Mouse (Mus musculus) midbrain, postnatal 0 days (tissue): ENCODE results near the gene Peak1. TPM values are rescaled to one million over a fixed set of nuclear protein-coding genes. Genes with fewer than 3 reads are reported as not detected.
"Not testable (repeated sequence)": the region's sequence is repeated elsewhere in the genome, so short reads cannot be mapped to it uniquely, and the experiment has no call there.

Experiments
- ATAC-seq: fragments of 200-750 bp; cut with Nextera tagmentation; 2 replicates; pipeline ENCODE4 v1.8.0; 2017; ENCODE audit warnings: moderate number of reproducible peaks, mild to moderate bottlenecking, moderate TSS enrichment, moderate library complexity; ENCODE audit not compliant: low FRiP score
- DNase-seq: peaks from one replicate; pipeline ENCODE4 v3.0.0-alpha.2; 2015; ENCODE audit warnings: low spot score
- H3K27ac ChIP-seq: fragments of 300-500 bp; sonication (generic); 2 replicates; pipeline ENCODE4 v1.5.1; 2014; ENCODE audit warnings: low read depth, mild to moderate bottlenecking, low read length, mixed read lengths
- H3K27me3 ChIP-seq: fragments of 300-500 bp; sonication (generic); 2 replicates; pipeline ENCODE4 v1.6.1; 2014; ENCODE audit warnings: low read length, control low read depth, mixed read lengths; ENCODE audit not compliant: insufficient read depth
- H3K36me3 ChIP-seq: fragments of 300-500 bp; sonication (generic); 2 replicates; pipeline ENCODE4 v1.6.1; 2014; ENCODE audit warnings: low read length, control low read depth, mixed read lengths; ENCODE audit not compliant: insufficient read depth
- H3K4me1 ChIP-seq: fragments of 300-500 bp; sonication (generic); 2 replicates; pipeline ENCODE4 v1.6.1; 2014; ENCODE audit warnings: mild to moderate bottlenecking, control low read depth, antibody characterized with exemption, low read length, mixed read lengths; ENCODE audit not compliant: insufficient read depth
- H3K4me2 ChIP-seq: fragments of 300-500 bp; sonication (generic); 2 replicates; pipeline ENCODE4 v1.6.1; 2014; ENCODE audit warnings: low read depth, mild to moderate bottlenecking, low read length, mixed read lengths; ENCODE audit not compliant: poor library complexity, severe bottlenecking
- H3K4me3 ChIP-seq: fragments of 300-500 bp; sonication (generic); 2 replicates; pipeline ENCODE4 v1.5.1; 2014; ENCODE audit warnings: low read depth, mild to moderate bottlenecking, low read length, moderate library complexity
- H3K9ac ChIP-seq: fragments of 300-500 bp; sonication (generic); replicated peaks from 2 replicates; pipeline ENCODE4 v1.6.1; 2014; ENCODE audit warnings: mild to moderate bottlenecking, low read length, moderate library complexity, mixed read lengths; ENCODE audit not compliant: poor library complexity, severe bottlenecking
- H3K9me3 ChIP-seq: fragments of 300-500 bp; sonication (generic); 2 replicates; pipeline ENCODE4 v1.6.1; 2016; ENCODE audit warnings: low read length, control low read depth
- CTCF ChIP-seq: IDR thresholded peaks from 2 replicates; pipeline ENCODE4 v1.5.1; 2016; ENCODE audit warnings: antibody characterized with exemption, mild to moderate bottlenecking
- WGBS: fragments of 180-500 bp; shearing (Covaris S2); extraction: QIAGEN DNeasy Blood & Tissue Kit; methylation state at CpG from one replicate; pipeline ENCODE4 v1.1.7; 2014; 5-methylcytosine and 5-hydroxymethylcytosine counted together
- polyA plus RNA-seq: library from polyadenylated mRNA; unstranded; fragments of >200 nt; fragmentation: Nextera tagmentation; extraction: Ambion mirVana; gene quantifications from 2 replicates; pipeline ENCODE4 v1.2.1, GENCODE M21; 2015
- total RNA-seq: library from RNA; depleted of rRNA; stranded (reverse); fragments of >200 nt; gene quantifications from 2 replicates; pipeline ENCODE4 v1.2.3, GENCODE M21; 2014

Peak1 gene
- total and polyA plus RNA-seq, 2 experiments from 2014 or later: 2.7 to 5.9 TPM

- H3K27ac ChIP-seq: no peak overlapping the region
- WGBS: 68% methylated on average over 1 of the region's 1 CpGs
- H3K9me3 ChIP-seq: no peaks in the 10 kb centered on the region
- H3K4me3 ChIP-seq: no peak overlapping the region
- H3K9ac ChIP-seq: no peak overlapping the region
- no peaks in the 10 kb centered on the region for H3K27me3 ChIP-seq
- H3K4me2 ChIP-seq: no peak overlapping the region
- ATAC-seq (no peak), DNase-seq (no peak)
- H3K4me1 ChIP-seq: peaks cover 5% of the 10 kb centered on the region; the same call in 1 of the 2 replicates
- no peak for TF ChIP-seq CTCF
- H3K36me3 ChIP-seq: no peaks in the 10 kb centered on the region
Observed at GRCm38 (mm10) chr9:56462606-56463005, 44.7 kb upstream of the Peak1 start.

DNA sequence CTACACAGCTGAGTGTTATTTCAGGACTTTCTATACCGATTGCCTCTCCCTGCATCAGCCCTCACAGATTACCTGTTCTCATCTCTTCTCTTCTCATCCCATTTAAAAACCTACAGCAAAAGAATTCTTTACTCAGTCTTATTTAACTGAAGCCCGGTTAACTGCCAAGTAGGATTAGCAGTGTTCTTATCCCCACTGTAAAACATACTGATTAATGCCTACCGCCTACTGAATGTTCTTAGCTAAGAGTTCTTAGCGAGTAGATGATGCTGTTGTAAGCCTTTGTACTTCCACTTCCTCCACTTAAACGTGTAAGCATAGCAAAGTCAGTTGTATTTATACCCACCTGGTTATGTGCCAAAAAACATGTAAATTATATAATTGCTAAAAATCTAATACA is 43.1 kb upstream of the Peak1 start:
- DNase-seq: no peak
- peaks cover 5% of the 10 kb centered on the region; the same call in 1 of the 2 replicates for H3K4me1 ChIP-seq
- no peaks in the 10 kb centered on the region for H3K9me3 ChIP-seq
- no peak overlapping the region for H3K4me2 ChIP-seq
- H3K27ac ChIP-seq: no peak overlapping the region
- no peaks in the 10 kb centered on the region for H3K27me3 ChIP-seq
- WGBS: 64% methylated on average over 5 of the region's 5 CpGs
- ATAC-seq: no peak
- H3K4me3 ChIP-seq: no peak overlapping the region
- no peak for TF ChIP-seq CTCF
- H3K9ac ChIP-seq: no peak overlapping the region
- H3K36me3 ChIP-seq: no peaks in the 10 kb centered on the region

DNA sequence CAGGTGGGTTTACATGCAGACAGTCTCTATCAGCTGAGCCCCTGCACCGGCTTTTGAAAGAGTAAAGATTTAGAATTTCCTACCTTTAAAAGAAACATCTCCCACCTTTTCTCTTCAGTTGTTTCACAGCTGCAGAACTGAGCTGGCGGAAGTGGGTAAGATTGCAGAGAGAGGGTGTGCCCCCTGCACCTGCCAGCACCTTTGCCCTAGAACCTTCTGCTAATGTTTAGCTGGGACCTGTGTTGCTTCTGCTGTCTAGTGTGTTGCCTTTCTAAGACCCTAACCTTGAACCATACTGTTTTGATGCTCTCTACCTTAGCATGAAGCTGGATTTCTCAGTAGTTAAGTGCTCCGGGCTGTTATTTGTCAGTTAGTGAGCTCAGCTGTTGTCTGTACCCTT is 38.6 kb upstream of the Peak1 start:
- Histone ChIP-seq H3K4me3 (no peak overlapping the region), H3K9me3 (no peaks in the 10 kb centered on the region), H3K4me2 (no peak overlapping the region), H3K9ac (no peak overlapping the region), H3K27ac (no peak overlapping the region), H3K27me3 (no peaks in the 10 kb centered on the region), H3K4me1 (no peaks in the 10 kb centered on the region), H3K36me3 (no peaks in the 10 kb centered on the region)
- no peak for TF ChIP-seq CTCF
- WGBS: 97% methylated on average over 3 of the region's 3 CpGs
- DNase-seq (no peak), ATAC-seq (no peak)

DNA sequence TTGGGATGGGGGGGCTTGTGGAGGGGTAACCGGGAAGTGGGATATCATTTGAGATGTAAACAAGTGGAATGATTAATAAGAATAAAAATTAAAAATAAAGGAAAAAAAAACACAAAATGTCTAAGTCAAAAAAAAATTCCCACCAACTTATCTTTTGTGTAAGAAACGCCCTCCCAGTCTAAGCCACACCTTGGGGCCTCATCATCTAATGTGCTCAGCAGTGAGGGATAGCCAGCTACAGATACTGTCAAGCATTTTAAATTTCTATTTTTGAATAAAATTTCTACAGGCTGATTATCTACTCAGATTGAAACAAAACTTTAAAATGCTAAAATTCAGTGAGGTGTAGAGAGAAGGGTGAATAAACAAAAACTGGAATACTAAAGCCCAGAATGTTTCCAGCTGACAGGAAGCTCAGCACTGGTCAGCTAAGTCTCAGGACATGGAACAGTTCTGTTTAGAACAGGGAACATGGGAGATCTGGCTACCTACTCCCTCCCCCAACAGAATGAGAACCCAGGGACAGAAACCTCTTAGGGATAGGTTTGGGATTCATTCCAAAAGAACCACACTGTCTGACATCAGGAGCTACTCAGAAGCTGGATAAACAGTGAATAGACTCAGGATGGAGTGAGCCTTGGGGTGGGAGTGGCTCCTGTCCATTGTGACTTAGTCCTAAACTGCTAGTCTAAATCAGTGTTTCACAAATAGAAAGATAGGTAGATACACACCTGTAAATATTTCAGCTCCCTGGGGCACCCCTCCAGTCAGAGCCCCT is 35.4 kb upstream of the Peak1 start:
- WGBS: 92% methylated on average over 2 of the region's 2 CpGs

DNA sequence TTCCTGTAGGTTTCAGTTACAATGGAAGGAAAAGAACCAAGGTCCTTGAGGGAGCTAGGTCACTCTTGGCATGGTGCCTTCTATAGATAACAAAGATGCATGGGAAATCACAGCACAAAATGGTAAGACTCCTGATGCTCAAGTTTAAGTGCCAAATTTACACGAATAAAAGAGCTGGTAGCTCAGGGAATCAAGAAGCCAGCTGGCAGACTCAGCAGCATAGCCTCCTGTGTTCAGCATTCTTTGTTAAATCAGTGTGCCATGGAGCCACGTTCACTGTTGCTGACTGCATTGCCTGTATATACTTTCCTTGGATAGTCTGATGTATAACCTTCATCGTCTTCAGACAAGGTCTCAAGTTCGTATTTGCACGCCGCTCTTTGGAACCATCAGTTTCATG is 33.7 kb upstream of the Peak1 start:
- no peak overlapping the region for H3K9ac ChIP-seq
- ATAC-seq: no peak
- 85% methylated on average over 6 of the region's 6 CpGs for WGBS
- no peak for TF ChIP-seq CTCF
- H3K36me3 ChIP-seq: no peaks in the 10 kb centered on the region
- H3K9me3 ChIP-seq: no peaks in the 10 kb centered on the region
- H3K4me2 ChIP-seq: no peak overlapping the region
- H3K27ac ChIP-seq: no peak overlapping the region
- DNase-seq: peak; percentile 27
- H3K4me3 ChIP-seq: no peak overlapping the region
- H3K27me3 ChIP-seq: no peaks in the 10 kb centered on the region
- no peaks in the 10 kb centered on the region for H3K4me1 ChIP-seq

More for the DNA sequence above, 35.4 kb upstream of the Peak1 start:
- no peak overlapping the region for H3K4me3 ChIP-seq
- H3K9me3 ChIP-seq: no peaks in the 10 kb centered on the region
- H3K27ac ChIP-seq: no peak overlapping the region
- H3K4me2 ChIP-seq: no peak overlapping the region
- DNase-seq (no peak), ATAC-seq (no peak)
- H3K9ac ChIP-seq: no peak overlapping the region
- H3K27me3 ChIP-seq: no peaks in the 10 kb centered on the region
- TF ChIP-seq CTCF: no peak
- H3K36me3 ChIP-seq: no peaks in the 10 kb centered on the region
- H3K4me1 ChIP-seq: no peaks in the 10 kb centered on the region

DNA sequence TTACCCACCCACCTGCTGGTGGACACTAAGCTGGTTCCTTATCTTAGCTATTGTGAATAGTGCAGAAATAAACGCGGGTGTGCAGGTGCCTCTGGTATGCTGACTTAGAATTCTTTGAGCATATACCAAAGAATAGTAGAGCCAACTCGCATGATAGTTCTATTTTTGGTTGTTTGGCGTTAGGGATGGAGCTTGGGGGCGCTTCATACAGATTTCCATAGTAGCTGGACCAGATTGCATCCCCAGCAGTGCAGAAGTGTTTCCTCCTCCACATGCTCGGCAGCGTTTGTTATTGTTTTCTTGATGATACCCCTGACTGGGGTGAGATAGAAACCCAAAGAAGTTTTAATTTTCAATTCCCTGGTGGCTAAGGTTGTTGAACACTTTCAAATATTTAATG is 21.8 kb upstream of the Peak1 start:
- no peak for TF ChIP-seq CTCF
- WGBS: 79% methylated on average over 7 of the region's 7 CpGs
- no peak for ATAC-seq

GRCm38 (mm10) chr9:56437300-56437892 is 19.5 kb upstream of the Peak1 start:
- not testable (repeated sequence) for ATAC-seq, H3K27ac ChIP-seq, H3K27me3 ChIP-seq, H3K4me3 ChIP-seq, H3K9ac ChIP-seq, H3K9me3 ChIP-seq, H3K36me3 ChIP-seq, H3K4me2 ChIP-seq, H3K4me1 ChIP-seq, DNase-seq
- 93% methylated on average over 20 of the region's 29 CpGs for WGBS

More for the DNA sequence above, 21.8 kb upstream of the Peak1 start:
- H3K27me3 ChIP-seq: no peaks in the 10 kb centered on the region
- DNase-seq: no peak
- H3K4me2 ChIP-seq: no peak overlapping the region
- no peaks in the 10 kb centered on the region for H3K4me1 ChIP-seq
- no peak overlapping the region for H3K4me3 ChIP-seq
- H3K9me3 ChIP-seq: no peaks in the 10 kb centered on the region
- no peak overlapping the region for H3K9ac ChIP-seq
- no peak overlapping the region for H3K27ac ChIP-seq
- no peaks in the 10 kb centered on the region for H3K36me3 ChIP-seq
